Mouse (Mus musculus): ENCODE measurements around the gene Olfr381.
"Not testable (repeated sequence)": the region's sequence is repeated elsewhere in the genome, so short reads cannot be mapped to it uniquely, and the experiment has no call there.

Olfr381 gene

GRCm38 (mm10) chr11:73491503-73491902, at the start of gene Olfr381:
Olfr381 (minus strand) TSS chr11:73491603.
- no peak for DNase-seq

GRCm38 (mm10) chr11:73528971-73529370, 37.6 kb upstream of the Olfr381 start:
- DNase-seq: not testable (repeated sequence)

GRCm38 (mm10) chr11:73517097-73517496, 25.7 kb upstream of the Olfr381 start, which contains the start of gene Olfr382:
Olfr382 (minus strand) TSS chr11:73517197.
- no peak for DNase-seq

- no peak for DNase-seq
Measured at GRCm38 (mm10) chr11:73457408-73457807, 34.0 kb downstream of the Olfr381 start, which contains the start of gene Olfr380. Olfr380 (minus strand) TSS chr11:73457508.

Measured in thymus, postnatal 4 days (tissue).